In the genomic region with DNA sequence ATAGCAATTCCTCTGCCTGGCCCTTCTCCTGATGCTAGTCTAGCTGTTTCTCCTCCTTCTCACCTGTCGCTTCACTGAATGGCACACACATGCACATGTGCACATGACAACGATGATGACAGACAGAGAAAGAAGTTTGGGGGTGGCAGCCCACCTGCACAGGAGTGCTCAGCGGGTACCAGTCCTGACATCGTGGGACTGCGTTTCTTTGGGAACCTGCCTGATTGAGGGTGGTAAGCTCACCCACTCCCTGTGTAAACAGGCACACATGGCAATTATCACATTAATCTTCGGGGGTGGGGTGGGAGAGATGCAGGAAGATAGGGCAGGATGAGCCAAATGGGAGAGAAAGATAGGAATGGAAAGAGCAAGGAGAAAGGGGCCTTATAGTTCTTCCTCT, we compare ENCODE assay signal across 22 mouse cellular contexts.
"Had no signal": no experiment of that assay in that cellular context is flagged by ENCODE, and none has a peak within 500 bp of the region (broad histone marks: within the 10 kb centered on the region; RNA-seq: fewer than 3 reads in every experiment).

No protein-coding gene starts in this region.

- H3K4me2 ChIP-seq: limb, embryonic 12.5 days; limb, embryonic 15.5 days; liver, embryonic 11.5 days; lung, embryonic 14.5 days; midbrain, embryonic 13.5 days; neural tube, embryonic 13.5 days had no signal

- H3K9me3 ChIP-seq: limb, embryonic 12.5 days; limb, embryonic 15.5 days; midbrain, embryonic 13.5 days; neural tube, embryonic 13.5 days had no signal

- H3K9ac ChIP-seq: limb, embryonic 12.5 days; limb, embryonic 15.5 days; liver, embryonic 14.5 days; liver, postnatal 0 days; lung, embryonic 14.5 days; midbrain, embryonic 13.5 days; neural tube, embryonic 13.5 days had no signal

- ATAC-seq: inflammation-experienced regulatory T-cells, adult 6 months; intestine, embryonic 16.5 days; liver, postnatal 0 days; lung, postnatal 0 days; midbrain, embryonic 13.5 days; midbrain, embryonic 16.5 days had no signal

- H3K4me1 ChIP-seq: limb, embryonic 12.5 days; limb, embryonic 15.5 days; midbrain, embryonic 13.5 days; neural tube, embryonic 13.5 days had no signal

- H3K27me3 ChIP-seq: limb, embryonic 12.5 days; limb, embryonic 15.5 days; midbrain, embryonic 13.5 days; neural tube, embryonic 13.5 days had no signal

- H3K27ac ChIP-seq: limb, embryonic 12.5 days; limb, embryonic 15.5 days; liver, embryonic 14.5 days; macrophage; midbrain, embryonic 13.5 days; neural tube, embryonic 13.5 days had no signal

- H3K4me3 ChIP-seq: limb, embryonic 12.5 days; limb, embryonic 15.5 days; midbrain, embryonic 13.5 days; myocyte; neural tube, embryonic 13.5 days had no signal

- DNase-seq: kidney, adult 18-20 months; kidney, adult 9 months; kidney, postnatal 14 days; kidney, postnatal 4 days; left cerebral cortex, postnatal 4 days; liver, postnatal 0 days; lung, embryonic 14.5 days; thymus, adult 2 months; thymus, postnatal 14 days; thymus, postnatal 4 days had no signal

- H3K36me3 ChIP-seq: limb, embryonic 12.5 days; limb, embryonic 15.5 days; midbrain, embryonic 13.5 days; neural tube, embryonic 13.5 days had no signal
